Mouse (Mus musculus) heart, adult 11 months (tissue): Measurements from ENCODE around the gene Twist1.

Experiments used
- DNase-seq: peaks from one replicate; pipeline ENCODE4 v3.0.0; 2022

The Twist1 gene

DNA sequence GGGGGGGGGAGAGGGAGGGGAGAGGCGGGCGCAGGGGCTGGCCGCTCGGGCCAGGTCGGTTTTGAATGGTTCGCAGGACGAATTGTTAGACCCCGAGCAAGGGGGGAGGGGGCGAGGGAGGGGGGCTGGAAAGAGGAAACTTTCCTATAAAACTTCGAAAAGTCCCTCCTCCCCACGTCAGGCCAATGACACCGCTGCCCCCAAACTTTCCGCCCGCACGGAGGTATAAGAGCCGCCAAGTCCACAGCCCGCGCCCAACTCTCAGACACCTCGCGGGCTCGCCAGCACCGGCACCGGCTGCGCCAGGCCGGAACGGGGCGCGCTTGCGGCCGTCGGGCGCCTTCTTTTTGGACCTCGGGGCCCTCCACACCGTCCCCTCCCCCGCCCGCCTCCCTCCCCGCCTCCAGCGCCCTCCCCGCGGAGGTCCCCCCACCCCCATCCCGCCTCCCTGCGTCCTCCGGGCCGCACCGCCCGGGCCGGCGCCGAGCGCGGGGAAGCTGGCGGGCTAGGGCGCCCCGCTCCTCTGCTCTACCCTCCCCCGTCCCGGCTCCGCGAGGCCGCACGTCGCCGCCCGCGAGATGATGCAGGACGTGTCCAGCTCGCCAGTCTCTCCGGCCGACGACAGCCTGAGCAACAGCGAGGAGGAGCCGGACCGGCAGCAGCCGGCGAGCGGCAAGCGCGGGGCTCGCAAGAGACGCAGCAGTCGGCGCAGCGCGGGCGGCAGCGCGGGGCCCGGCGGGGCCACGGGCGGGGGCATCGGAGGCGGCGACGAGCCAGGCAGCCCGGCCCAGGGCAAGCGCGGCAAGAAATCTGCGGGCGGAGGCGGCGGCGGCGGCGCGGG is at the start of gene Twist1:
TSS of gene Twist1 (plus strand) at position 272 of the 841 bp plus-strand sequence.
- peak; percentile 97 for DNase-seq

DNA sequence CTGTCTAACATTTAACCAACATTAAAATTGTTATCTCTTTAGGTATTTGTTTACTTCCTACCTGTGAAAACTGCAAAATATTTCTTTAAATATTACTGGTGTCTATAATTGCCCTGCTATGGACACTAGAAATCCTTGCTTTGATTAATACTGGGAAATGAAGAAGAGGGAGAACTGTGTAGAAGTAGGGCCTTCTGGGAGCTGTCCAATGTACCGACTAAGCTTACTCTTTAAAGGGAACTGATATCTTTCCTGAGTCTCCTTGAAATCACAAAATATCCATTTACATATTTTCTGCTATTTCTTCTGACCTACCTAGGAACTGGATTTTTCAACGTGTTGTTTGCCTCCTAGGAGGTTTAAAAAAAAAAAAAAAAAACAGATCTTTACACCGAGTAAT is 30.7 kb upstream of the Twist1 start:
- DNase-seq, result no peak

DNA sequence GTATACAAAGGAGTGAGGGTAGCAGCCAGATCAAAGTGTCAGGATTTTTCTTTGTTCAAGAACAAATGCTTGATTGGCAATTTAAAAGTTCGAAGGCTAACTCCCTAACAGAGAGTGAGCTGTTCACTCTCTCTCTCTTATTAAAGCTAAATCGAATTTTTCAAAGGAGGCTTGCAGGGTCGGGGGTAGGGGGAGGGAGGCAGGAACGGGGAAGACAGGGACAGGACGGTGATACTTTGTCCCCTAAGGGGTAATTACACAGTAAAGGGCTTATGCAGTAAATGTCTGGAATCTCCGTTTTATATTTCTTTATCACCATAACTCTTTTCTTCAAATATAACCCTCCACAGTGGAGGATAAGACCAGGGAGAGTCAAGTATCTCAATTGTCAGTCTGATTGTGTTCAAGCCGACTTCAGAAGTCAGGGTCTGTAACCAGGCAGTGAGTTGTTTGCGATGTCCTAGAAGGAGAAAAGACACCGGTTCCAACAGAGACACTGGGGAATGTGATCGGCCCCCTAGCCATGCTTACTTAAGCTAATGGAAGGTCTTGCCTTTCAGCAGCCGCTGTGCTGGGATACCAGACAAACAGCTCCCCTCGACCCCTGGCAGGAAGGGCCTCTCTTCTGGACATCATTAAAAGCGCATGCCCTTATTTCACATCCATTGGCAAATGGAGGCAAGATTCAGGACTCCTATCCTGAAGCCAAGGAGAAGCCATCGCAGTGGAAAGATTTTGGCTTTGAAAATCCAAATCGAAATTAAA is 30.0 kb upstream of the Twist1 start:
- DNase-seq, result no peak

DNA sequence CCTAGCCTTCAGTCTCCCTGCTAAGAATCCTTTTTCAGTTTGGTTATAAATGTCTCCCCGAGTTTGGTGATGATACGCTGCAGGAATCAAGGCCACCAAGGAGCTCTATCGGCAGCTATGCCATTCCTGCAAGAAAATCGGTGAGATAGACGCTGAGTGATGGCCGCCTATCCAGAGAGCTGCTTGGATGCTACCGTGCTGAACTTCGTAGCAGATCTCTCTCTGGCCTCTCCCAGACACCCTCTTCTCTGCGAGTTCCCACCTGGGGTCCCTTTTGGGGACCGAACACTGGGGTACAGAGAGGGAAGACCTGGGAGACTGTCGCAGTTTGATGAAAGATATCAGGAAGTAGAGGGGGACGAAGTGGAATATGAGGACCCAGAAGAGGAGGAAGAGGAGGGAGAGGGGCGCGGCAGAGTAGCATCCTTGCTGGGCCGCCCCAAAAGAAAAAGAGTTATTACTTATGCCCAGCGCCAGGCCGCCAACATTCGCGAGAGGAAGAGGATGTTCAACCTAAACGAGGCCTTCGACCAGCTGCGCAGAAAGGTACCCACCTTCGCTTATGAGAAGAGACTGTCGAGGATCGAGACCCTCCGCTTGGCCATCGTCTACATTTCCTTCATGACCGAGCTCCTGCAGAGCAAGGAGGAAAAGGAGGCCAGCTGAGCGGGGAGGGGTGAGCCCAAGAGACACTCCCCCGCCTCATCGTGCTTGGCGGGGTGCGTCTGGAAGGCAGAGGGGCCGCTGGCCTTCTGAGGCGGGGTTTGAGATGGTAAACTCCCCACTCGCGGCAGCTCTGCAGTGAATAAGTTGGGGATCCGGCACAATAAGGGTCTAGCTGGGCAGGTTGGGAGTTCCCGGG is 28.9 kb upstream of the Twist1 start, which contains the start of gene Ferd3l:
TSS of gene Ferd3l (plus strand) at position 95 of the 862 bp plus-strand sequence.
- no peak for DNase-seq

GRCm38 (mm10) chr12:33952843-33953242 is 4.6 kb upstream of the Twist1 start:
- no peak for DNase-seq

- no peak for DNase-seq
Measured at GRCm38 (mm10) chr12:33954931-33955565, 2.4 kb upstream of the Twist1 start.

- DNase-seq, result peak; percentile 89
Measured at GRCm38 (mm10) chr12:33955606-33956295, 1.7 kb upstream of the Twist1 start.

DNA sequence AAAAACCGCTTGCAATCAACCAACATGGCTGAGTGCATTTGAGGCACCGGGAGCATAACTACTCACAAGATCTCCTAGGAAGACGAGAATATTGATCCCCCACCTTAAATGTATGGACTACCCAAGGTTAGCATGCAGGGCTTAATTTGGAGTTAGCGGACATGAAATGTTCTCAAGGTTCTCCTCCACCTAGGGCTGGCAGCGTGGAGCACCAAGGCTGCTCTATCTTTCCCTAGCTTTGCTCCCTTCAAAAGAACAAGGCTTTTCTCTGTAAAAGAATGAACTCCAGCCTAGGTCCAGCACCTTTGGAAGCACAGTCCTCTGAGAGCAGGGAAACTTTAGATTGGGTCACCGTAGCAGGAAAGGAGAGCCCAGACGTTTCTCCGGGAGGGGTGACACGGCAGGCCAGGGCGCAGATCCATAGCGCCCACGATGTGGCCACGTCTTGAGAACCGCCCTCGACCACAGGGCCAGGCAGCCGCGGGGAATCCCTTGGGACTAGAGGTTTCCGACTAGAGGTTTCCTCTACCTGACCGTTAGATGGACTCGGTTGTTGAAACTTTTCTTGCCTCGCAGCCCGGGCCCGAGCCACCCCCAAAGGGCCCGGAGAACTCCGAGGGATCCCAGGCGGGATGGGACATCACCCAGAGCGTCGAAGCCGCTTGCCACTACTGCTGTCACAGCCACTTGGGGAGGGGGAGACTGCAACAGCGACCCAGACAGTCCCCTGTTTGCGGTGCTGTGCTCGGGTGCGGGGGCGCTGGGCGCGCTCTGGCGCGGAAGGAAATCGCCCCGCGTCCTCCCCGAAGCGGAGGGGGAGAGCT is 683 bp upstream of the Twist1 start:
- peak; percentile 87 for DNase-seq

DNA sequence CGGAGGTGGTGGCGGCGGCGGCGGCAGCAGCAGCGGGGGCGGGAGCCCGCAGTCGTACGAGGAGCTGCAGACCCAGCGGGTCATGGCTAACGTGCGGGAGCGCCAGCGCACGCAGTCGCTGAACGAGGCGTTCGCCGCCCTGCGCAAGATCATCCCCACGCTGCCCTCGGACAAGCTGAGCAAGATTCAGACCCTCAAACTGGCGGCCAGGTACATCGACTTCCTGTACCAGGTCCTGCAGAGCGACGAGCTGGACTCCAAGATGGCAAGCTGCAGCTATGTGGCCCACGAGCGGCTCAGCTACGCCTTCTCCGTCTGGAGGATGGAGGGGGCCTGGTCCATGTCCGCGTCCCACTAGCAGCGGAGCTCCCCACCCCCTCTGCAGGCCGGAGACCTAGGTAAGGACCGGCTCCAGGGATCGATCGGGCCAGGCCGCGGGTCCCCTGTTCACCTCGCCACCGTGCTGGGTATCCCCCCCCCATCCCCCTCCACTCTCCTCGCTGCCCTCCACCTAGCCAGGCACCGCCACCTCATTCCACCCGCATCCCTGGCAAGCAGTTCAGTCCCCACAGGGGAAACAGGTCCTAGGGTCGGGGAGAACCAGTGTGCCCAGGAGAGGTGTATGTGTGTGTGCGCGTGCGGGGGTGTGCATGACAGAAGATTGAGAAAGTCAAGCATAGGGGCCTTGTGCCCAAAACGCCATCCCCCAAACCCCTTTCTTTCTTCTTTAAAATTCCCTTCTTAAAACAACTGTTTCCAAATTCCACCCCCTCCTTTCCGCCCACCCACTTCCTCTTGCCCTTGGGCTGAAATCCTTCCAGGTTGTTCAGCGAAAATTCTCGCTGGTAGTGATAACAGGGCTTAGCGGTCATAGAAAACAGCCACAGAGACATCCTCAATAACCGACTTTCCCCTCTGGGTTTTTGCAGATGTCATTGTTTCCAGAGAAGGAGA is 1.0 kb downstream of the Twist1 start:
- peak; percentile 92 for DNase-seq

DNA sequence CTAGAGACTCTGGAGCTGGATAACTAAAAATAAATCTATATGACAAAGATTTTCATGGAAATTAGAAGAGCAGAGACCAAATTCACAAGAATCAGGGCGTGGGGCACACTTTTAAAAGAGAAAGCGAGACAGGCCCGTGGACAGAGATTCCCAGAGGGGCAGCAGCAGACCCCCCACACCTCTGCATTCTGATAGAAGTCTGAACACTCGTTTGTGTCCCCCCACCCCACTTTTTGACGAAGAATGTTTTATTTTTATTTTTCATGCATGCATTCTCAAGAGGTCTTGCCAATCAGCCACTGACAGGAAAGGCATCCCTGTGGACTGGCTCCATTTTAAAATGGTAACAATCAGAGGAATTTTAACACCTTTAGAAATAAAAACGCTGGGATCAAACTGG is 1.7 kb downstream of the Twist1 start:
- DNase-seq, result no peak

DNA sequence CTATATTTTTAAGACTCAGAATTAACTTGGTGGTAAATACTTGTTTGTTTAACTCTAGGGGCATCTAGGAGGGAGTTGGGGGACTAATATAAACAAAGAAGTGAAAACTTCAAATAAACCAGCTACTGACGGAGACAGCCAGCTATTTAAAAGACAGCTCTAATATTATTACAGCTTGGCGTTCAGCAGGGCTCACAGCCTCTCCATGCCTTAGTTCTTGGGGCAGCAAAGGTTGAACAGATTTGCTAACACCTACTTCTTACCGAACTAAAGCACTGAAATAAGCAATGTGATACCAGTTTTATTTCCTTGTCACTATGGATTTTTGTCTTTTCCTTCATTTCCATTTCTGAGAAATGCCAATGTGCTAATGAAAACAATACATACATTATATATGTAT is 2.4 kb downstream of the Twist1 start:
- no peak for DNase-seq

GRCm38 (mm10) chr12:33961013-33961412 is 3.5 kb downstream of the Twist1 start:
- DNase-seq, result no peak

DNA sequence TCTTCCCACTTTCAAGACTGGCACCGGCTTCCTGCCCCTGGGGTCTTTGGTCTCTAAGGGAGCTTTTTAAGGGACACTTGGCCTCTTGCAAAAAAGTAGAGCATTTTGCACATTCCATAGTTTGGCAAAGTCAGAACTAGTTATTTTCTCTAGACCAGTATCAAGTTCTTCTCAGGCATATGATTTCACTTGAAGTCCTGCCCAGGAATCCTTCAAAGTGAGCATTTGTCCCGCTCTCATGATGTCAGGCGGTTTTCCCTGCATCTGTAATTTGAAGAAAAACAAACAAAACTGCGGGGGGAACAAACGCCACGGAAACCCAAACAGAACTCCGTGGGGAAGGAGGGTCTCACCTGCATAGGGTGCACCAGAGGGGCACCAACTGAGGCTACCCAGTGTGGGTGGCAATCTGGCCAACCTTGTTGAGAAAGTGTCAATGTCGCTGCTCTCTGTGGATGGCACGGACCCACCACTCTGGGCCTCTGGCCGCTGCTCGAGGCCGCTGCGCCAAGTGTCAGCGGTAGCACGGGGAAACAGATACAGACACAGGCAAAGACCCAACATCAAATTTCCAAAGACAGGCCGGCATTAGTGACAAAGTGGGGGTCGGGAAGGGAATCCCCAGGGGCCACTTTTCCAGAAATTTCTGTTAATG is 4.8 kb downstream of the Twist1 start:
- DNase-seq, result no peak

GRCm38 (mm10) chr12:33962773-33963130 is 5.3 kb downstream of the Twist1 start:
- no peak for DNase-seq

GRCm38 (mm10) chr12:33963671-33964369 is 6.3 kb downstream of the Twist1 start:
- no peak for DNase-seq

GRCm38 (mm10) chr12:33964427-33964826 is 7.0 kb downstream of the Twist1 start:
- no peak for DNase-seq

GRCm38 (mm10) chr12:33965661-33966360 is 8.3 kb downstream of the Twist1 start:
- no peak for DNase-seq
